Mouse (Mus musculus) brain, embryonic 14.5 days (tissue): ENCODE measurements around the gene Fam102b.

Experiments used
- CTCF ChIP-seq: fragments of 200-500 bp; IDR thresholded peaks from 2 replicates; pipeline ENCODE4 v1.5.1; 2012; ENCODE audit warnings: inconsistent platforms, mild to moderate bottlenecking, moderate library complexity, borderline replicate concordance; ENCODE audit not compliant: insufficient read depth, insufficient read length; ENCODE audit errors: extremely low read depth
- POLR2A ChIP-seq: fragments of 200-500 bp; IDR thresholded peaks from 2 replicates; pipeline ENCODE4 v1.6.1; 2012; ENCODE audit warnings: mild to moderate bottlenecking, inconsistent platforms, borderline replicate concordance; ENCODE audit not compliant: poor library complexity, insufficient read depth, insufficient read length, severe bottlenecking; ENCODE audit errors: extremely low read depth

GRCm38 (mm10) chr3:108983989-108984388 lies 43.4 kb downstream of the Fam102b start:
- TF ChIP-seq CTCF (no peak), POLR2A (no peak)
